Mouse (Mus musculus): ENCODE measurements at regions not wholly inside any gene's neighbourhood (a gene's known extent, or its start where the extent isn't known, plus 50 kb on each side); places are given as distances from the start of the nearest gene placed in this dataset.
"Not testable (repeated sequence)": the region's sequence is repeated elsewhere in the genome, so short reads cannot be mapped to it uniquely, and the experiment has no call there.

- H3K9me3 ChIP-seq (ENCODE audit: control insufficient read depth, low read length) = peaks cover 12% of the 10 kb centered on the region
- H3K4me2 ChIP-seq (ENCODE audit: low read depth, severe bottlenecking); H3K4me1 ChIP-seq (ENCODE audit: control insufficient read depth, insufficient read depth, low read length); H3K36me3 ChIP-seq (ENCODE audit: control insufficient read depth, insufficient read depth, low read length); ATAC-seq (ENCODE audit: insufficient number of reproducible peaks, low FRiP score, low TSS enrichment, low read depth); DNase-seq (ENCODE audit: low spot score); H3K9ac ChIP-seq (ENCODE audit: low read length); H3K27ac ChIP-seq (replicated peaks; ENCODE audit: low read depth, low read length); H3K27me3 ChIP-seq (ENCODE audit: control insufficient read depth, insufficient read depth, low read length); H3K4me3 ChIP-seq (ENCODE audit: low read depth, low read length): not testable (repeated sequence)
- 93% methylated on average over 16 of the region's 16 CpGs for WGBS
Observed at GRCm38 (mm10) chr12:3018446-3018845, 291.3 kb downstream of the Rab10 start.

GRCm38 (mm10) chr12:3016777-3017176 is 293.0 kb downstream of the Rab10 start:
- not testable (repeated sequence) for H3K27me3 ChIP-seq (ENCODE audit: control insufficient read depth, insufficient read depth, low read length); H3K36me3 ChIP-seq (ENCODE audit: control insufficient read depth, insufficient read depth, low read length); H3K27ac ChIP-seq (replicated peaks; ENCODE audit: low read depth, low read length); DNase-seq (ENCODE audit: low spot score); H3K4me3 ChIP-seq (ENCODE audit: low read depth, low read length); H3K4me1 ChIP-seq (ENCODE audit: control insufficient read depth, insufficient read depth, low read length); ATAC-seq (ENCODE audit: insufficient number of reproducible peaks, low FRiP score, low TSS enrichment, low read depth); H3K9ac ChIP-seq (ENCODE audit: low read length); H3K4me2 ChIP-seq (ENCODE audit: low read depth, severe bottlenecking)
- WGBS = 92% methylated on average over 8 of the region's 8 CpGs
- peaks cover 12% of the 10 kb centered on the region for H3K9me3 ChIP-seq (ENCODE audit: control insufficient read depth, low read length)
